Mouse (Mus musculus) spleen, adult 2 months (tissue): ENCODE measurements around the gene Prss54. TPM values are rescaled to one million over a fixed set of nuclear protein-coding genes. Genes with fewer than 3 reads are reported as not detected.

Experiments used
- DNase-seq, 2 experiments: peaks; one replicate each; pipeline versions ENCODE4 v3.0.0 to v3.0.0-alpha.2; 2012 to 2021; ENCODE audit warnings: low spot score in 2 of 2, low read depth in 1 of 2
- H3K27ac ChIP-seq: fragments of 200-500 bp; 2 replicates; pipeline ENCODE4 v1.5.1; 2012; ENCODE audit warnings: low read length, inconsistent platforms; ENCODE audit not compliant: insufficient read depth
- H3K27me3 ChIP-seq: fragments of 200-500 bp; 2 replicates; pipeline ENCODE4 v1.6.1; 2012; ENCODE audit warnings: mild to moderate bottlenecking, moderate library complexity, low read length, inconsistent platforms; ENCODE audit not compliant: control insufficient read depth, insufficient read depth
- H3K36me3 ChIP-seq: fragments of 200-500 bp; 2 replicates; pipeline ENCODE4 v1.6.1; 2012; ENCODE audit warnings: mild to moderate bottlenecking, low read length, inconsistent platforms; ENCODE audit not compliant: control insufficient read depth, insufficient read depth
- H3K4me1 ChIP-seq: fragments of 200-500 bp; 2 replicates; pipeline ENCODE4 v1.6.1; 2011; ENCODE audit warnings: inconsistent platforms; ENCODE audit not compliant: control insufficient read depth, insufficient read depth, insufficient read length
- H3K4me3 ChIP-seq: fragments of 200-500 bp; 2 replicates; pipeline ENCODE4 v1.5.1; 2011; ENCODE audit warnings: mild to moderate bottlenecking, inconsistent platforms; ENCODE audit not compliant: insufficient read depth, insufficient read length; ENCODE audit errors: extremely low read depth
- CTCF ChIP-seq: fragments of 200-500 bp; IDR thresholded peaks from 2 replicates; pipeline ENCODE4 v1.5.1; 2011; ENCODE audit warnings: mild to moderate bottlenecking, inconsistent platforms; ENCODE audit not compliant: insufficient read depth, insufficient read length, insufficient replicate concordance; ENCODE audit errors: extremely low read depth
- POLR2A ChIP-seq: fragments of 200-500 bp; IDR thresholded peaks from 2 replicates; pipeline ENCODE4 v1.6.1; 2011; ENCODE audit warnings: low read depth, low read length, inconsistent platforms
- WGBS: fragments of 180-500 bp; shearing (Covaris S2); methylation state at CpG from one replicate; pipeline ENCODE4 v1.1.7; 2018; 5-methylcytosine and 5-hydroxymethylcytosine counted together
- polyA plus RNA-seq: library from polyadenylated mRNA; depleted of rRNA; stranded (reverse); fragments of >200 nt; gene quantifications from 2 replicates; pipeline ENCODE4 v1.2.3, GENCODE M21; 2012

Gene Prss54
- polyA plus RNA-seq, 1 experiment, result not detected

GRCm38 (mm10) chr8:95539487-95539886 is 36.7 kb downstream of the Prss54 start:
- Histone ChIP-seq H3K27ac (no peak overlapping the region), H3K27me3 (no peaks in the 10 kb centered on the region), H3K4me3 (no peak overlapping the region), H3K36me3 (no peaks in the 10 kb centered on the region), H3K4me1 (no peaks in the 10 kb centered on the region)
- no peak for DNase-seq
- TF ChIP-seq CTCF (no peak), POLR2A (no peak)
- WGBS, result 75% methylated on average over 5 of the region's 5 CpGs

GRCm38 (mm10) chr8:95533584-95534387 is 42.4 kb downstream of the Prss54 start, which contains the start of gene Ccdc113:
Ccdc113 (plus strand) TSS chr8:95534085.
- H3K36me3 ChIP-seq, result no peaks in the 10 kb centered on the region
- no peak within 1 kb of the TSS for H3K27ac ChIP-seq
- no peaks in the 10 kb centered on the region for H3K27me3 ChIP-seq
- H3K4me1 ChIP-seq, result no peaks in the 10 kb centered on the region
- WGBS, result 11% methylated on average over 33 of the region's 33 CpGs
- DNase-seq, result peak in 1 of 2 experiments; percentile 5
- no peak for TF ChIP-seq POLR2A
- TF ChIP-seq CTCF, result no peak
- peak within 1 kb of the TSS; percentile 31; the same call in 1 of the 2 replicates for H3K4me3 ChIP-seq

- TF ChIP-seq CTCF (no peak), POLR2A (no peak)
- Histone ChIP-seq H3K4me3 (no peak overlapping the region), H3K27ac (no peak overlapping the region), H3K4me1 (no peaks in the 10 kb centered on the region), H3K27me3 (no peaks in the 10 kb centered on the region), H3K36me3 (no peaks in the 10 kb centered on the region)
- 86% methylated on average over 4 of the region's 4 CpGs for WGBS
- no peak for DNase-seq
Measured at GRCm38 (mm10) chr8:95532206-95532605, 43.9 kb downstream of the Prss54 start.

- no peaks in the 10 kb centered on the region for H3K36me3 ChIP-seq
- no peak overlapping the region for H3K27ac ChIP-seq
- 73% methylated on average over 9 of the region's 9 CpGs for WGBS
- no peak overlapping the region for H3K4me3 ChIP-seq
- no peak for DNase-seq
- H3K27me3 ChIP-seq, result no peaks in the 10 kb centered on the region
- H3K4me1 ChIP-seq, result no peaks in the 10 kb centered on the region
- TF ChIP-seq POLR2A (no peak), CTCF (no peak)
Measured at GRCm38 (mm10) chr8:95528750-95529310, 47.3 kb downstream of the Prss54 start.

- H3K27ac ChIP-seq, result no peak overlapping the region
- no peak for DNase-seq
- WGBS, result 89% methylated on average over 10 of the region's 10 CpGs
Measured at GRCm38 (mm10) chr8:95528194-95528593, 47.9 kb downstream of the Prss54 start.

GRCm38 (mm10) chr8:95523991-95524390 is 52.1 kb downstream of the Prss54 start:
- Histone ChIP-seq H3K4me3 (no peak overlapping the region), H3K27me3 (no peaks in the 10 kb centered on the region), H3K4me1 (no peaks in the 10 kb centered on the region), H3K27ac (no peak overlapping the region), H3K36me3 (no peaks in the 10 kb centered on the region)
- 88% methylated on average over 4 of the region's 4 CpGs for WGBS
- no peak for DNase-seq
- TF ChIP-seq CTCF (no peak), POLR2A (no peak)

More at GRCm38 (mm10) chr8:95528194-95528593, 47.9 kb downstream of the Prss54 start:
- Histone ChIP-seq H3K4me1 (no peaks in the 10 kb centered on the region), H3K4me3 (no peak overlapping the region), H3K36me3 (no peaks in the 10 kb centered on the region), H3K27me3 (no peaks in the 10 kb centered on the region)
- TF ChIP-seq POLR2A (no peak), CTCF (no peak)

GRCm38 (mm10) chr8:95516928-95517327 is 59.2 kb downstream of the Prss54 start:
- WGBS, result 81% methylated on average over 6 of the region's 6 CpGs
- no peaks in the 10 kb centered on the region for H3K27me3 ChIP-seq
- no peak for DNase-seq
- H3K4me3 ChIP-seq, result no peak overlapping the region
- no peak overlapping the region for H3K27ac ChIP-seq
- H3K4me1 ChIP-seq, result no peaks in the 10 kb centered on the region
- no peaks in the 10 kb centered on the region for H3K36me3 ChIP-seq
- TF ChIP-seq POLR2A (no peak), CTCF (no peak)
